Mouse (Mus musculus) erythroblast, embryonic 14.5 days (primary cell): ENCODE measurements around the gene Jade2.

ENCODE experiments used
- GATA1 ChIP-seq: IDR thresholded peaks from 2 replicates; pipeline ENCODE4 v1.6.1; 2012; ENCODE audit warnings: low read length, inconsistent platforms, mixed read lengths
- TAL1 ChIP-seq: IDR thresholded peaks from 3 replicates; pipeline ENCODE4 v1.6.1; 2012; ENCODE audit warnings: low read length, inconsistent platforms, mixed read lengths

DNA sequence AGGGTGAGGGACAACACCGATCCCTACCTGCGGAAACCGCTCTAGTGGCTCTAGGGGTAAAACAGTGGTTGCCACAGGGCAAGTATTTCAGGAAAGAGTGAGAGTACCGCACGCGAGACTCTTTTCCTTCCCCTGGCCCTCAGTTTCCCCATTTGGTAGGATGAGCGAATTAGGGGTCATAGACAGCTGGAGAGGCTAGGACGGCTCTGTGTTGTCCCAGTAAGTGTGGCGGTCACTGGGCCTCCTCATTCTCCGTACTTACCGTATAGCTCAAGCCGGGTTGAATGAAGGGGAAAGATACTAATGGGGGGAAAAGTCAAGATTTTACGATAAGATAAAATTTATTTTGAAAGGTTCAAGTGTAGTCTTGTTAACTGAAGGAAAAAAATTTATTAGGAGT lies 93.5 kb downstream of the Jade2 start:
- TF ChIP-seq GATA1 (no peak), TAL1 (no peak)
